Mouse (Mus musculus): Measurements from ENCODE around the gene Hsph1. TPM values are rescaled to one million over a fixed set of nuclear protein-coding genes. Genes with fewer than 3 reads are reported as not detected.

Gene Hsph1
- polyA plus RNA-seq (2014; fragmentation: Illumina TruSeq; extraction: RNeasy Lipid Tissue Mini Kit (QIAGEN cat#74804); ENCODE audit: insufficient read depth, low read depth, low replicate concordance), result 42.6 TPM

GRCm38 (mm10) chr5:149636075-149636920 is at the start of gene Hsph1:
Gene Hsph1 (minus strand): TSS chr5:149636376.

GRCm38 (mm10) chr5:149678100-149678989 is 42.2 kb upstream of the Hsph1 start, which contains the start of gene B3glct:
Gene B3glct (plus strand): TSS chr5:149678230.

Other genes starting within 250 kb of the Hsph1 start
- gene Medag, start 224.6 kb downstream of the Hsph1 start, polyA plus RNA-seq (2014; fragmentation: Illumina TruSeq; extraction: RNeasy Lipid Tissue Mini Kit (QIAGEN cat#74804); ENCODE audit: insufficient read depth, low read depth, low replicate concordance), result 10.9 TPM
- gene Tex26, start 196.7 kb downstream of the Hsph1 start, polyA plus RNA-seq (2014; fragmentation: Illumina TruSeq; extraction: RNeasy Lipid Tissue Mini Kit (QIAGEN cat#74804); ENCODE audit: insufficient read depth, low read depth, low replicate concordance), result 2.2 TPM
- 1.5 TPM for gene Wdr95, start 107.7 kb downstream of the Hsph1 start, polyA plus RNA-seq (2014; fragmentation: Illumina TruSeq; extraction: RNeasy Lipid Tissue Mini Kit (QIAGEN cat#74804); ENCODE audit: insufficient read depth, low read depth, low replicate concordance)
- 2.9 TPM for gene B3glct, start 41.9 kb upstream of the Hsph1 start, polyA plus RNA-seq (2014; fragmentation: Illumina TruSeq; extraction: RNeasy Lipid Tissue Mini Kit (QIAGEN cat#74804); ENCODE audit: insufficient read depth, low read depth, low replicate concordance)